Mouse (Mus musculus): Measurements from ENCODE around the gene Vpreb2. TPM values are rescaled to one million over a fixed set of nuclear protein-coding genes. Genes with fewer than 3 reads are reported as not detected.
"Not testable (repeated sequence)": the region's sequence is repeated elsewhere in the genome, so short reads cannot be mapped to it uniquely, and the experiment has no call there.

Vpreb2 gene
- polyA plus RNA-seq, 1 experiment, result 0.49 TPM

- Histone ChIP-seq H3K27me3 (ENCODE audit: control insufficient read depth, insufficient read depth, low read length) (no peaks in the 10 kb centered on the region), H3K4me3 (ENCODE audit: control insufficient read depth, insufficient read depth, low read length) (no peak overlapping the region), H3K36me3 (ENCODE audit: control insufficient read depth, insufficient read depth, low read length) (no peaks in the 10 kb centered on the region), H3K27ac (ENCODE audit: control insufficient read depth, insufficient read depth, low read length) (no peak overlapping the region), H3K4me1 (replicated peaks; ENCODE audit: control insufficient read depth, insufficient read depth, low read length) (no peaks in the 10 kb centered on the region)
- 90% methylated on average over 6 of the region's 6 CpGs for WGBS
- no peak for DNase-seq
- TF ChIP-seq CTCF (IDR thresholded peaks at IDR 0.05; ENCODE audit: borderline replicate concordance, control insufficient read depth, extremely low read depth, insufficient read depth, low read length, poor library complexity), result no peak
- TF ChIP-seq POLR2A (IDR thresholded peaks at IDR 0.05; ENCODE audit: control insufficient read depth, extremely low read depth, insufficient read depth, low read length, poor library complexity), result no peak
These were observed 30.9 kb downstream of the Vpreb2 start for GRCm38 (mm10) chr16:18011101-18011500.

- not testable (repeated sequence) for H3K4me1 ChIP-seq (replicated peaks; ENCODE audit: control insufficient read depth, insufficient read depth, low read length); DNase-seq; H3K27ac ChIP-seq (ENCODE audit: control insufficient read depth, insufficient read depth, low read length); H3K27me3 ChIP-seq (ENCODE audit: control insufficient read depth, insufficient read depth, low read length); H3K4me3 ChIP-seq (ENCODE audit: control insufficient read depth, insufficient read depth, low read length); H3K36me3 ChIP-seq (ENCODE audit: control insufficient read depth, insufficient read depth, low read length)
- 92% methylated on average over 4 of the region's 4 CpGs for WGBS
These were observed 36.3 kb downstream of the Vpreb2 start for GRCm38 (mm10) chr16:18016482-18016881.

GRCm38 (mm10) chr16:18022780-18023557 is 42.7 kb downstream of the Vpreb2 start:
- 87% methylated on average over 8 of the region's 8 CpGs for WGBS
- Histone ChIP-seq H3K4me1 (replicated peaks; ENCODE audit: control insufficient read depth, insufficient read depth, low read length) (no peaks in the 10 kb centered on the region), H3K27me3 (ENCODE audit: control insufficient read depth, insufficient read depth, low read length) (no peaks in the 10 kb centered on the region), H3K4me3 (ENCODE audit: control insufficient read depth, insufficient read depth, low read length) (no peak overlapping the region), H3K27ac (ENCODE audit: control insufficient read depth, insufficient read depth, low read length) (no peak overlapping the region), H3K36me3 (ENCODE audit: control insufficient read depth, insufficient read depth, low read length) (no peaks in the 10 kb centered on the region)
- TF ChIP-seq CTCF (IDR thresholded peaks at IDR 0.05; ENCODE audit: borderline replicate concordance, control insufficient read depth, extremely low read depth, insufficient read depth, low read length, poor library complexity), result no peak
- no peak for TF ChIP-seq POLR2A (IDR thresholded peaks at IDR 0.05; ENCODE audit: control insufficient read depth, extremely low read depth, insufficient read depth, low read length, poor library complexity)
- DNase-seq, result no peak

- H3K27ac ChIP-seq (ENCODE audit: control insufficient read depth, insufficient read depth, low read length), result no peak overlapping the region
- TF ChIP-seq CTCF (IDR thresholded peaks at IDR 0.05; ENCODE audit: borderline replicate concordance, control insufficient read depth, extremely low read depth, insufficient read depth, low read length, poor library complexity) (no peak), POLR2A (IDR thresholded peaks at IDR 0.05; ENCODE audit: control insufficient read depth, extremely low read depth, insufficient read depth, low read length, poor library complexity) (no peak)
- H3K4me3 ChIP-seq (ENCODE audit: control insufficient read depth, insufficient read depth, low read length), result no peak overlapping the region
- H3K4me1 ChIP-seq (replicated peaks; ENCODE audit: control insufficient read depth, insufficient read depth, low read length), result no peaks in the 10 kb centered on the region
- DNase-seq, result no peak
- H3K27me3 ChIP-seq (ENCODE audit: control insufficient read depth, insufficient read depth, low read length), result no peaks in the 10 kb centered on the region
- 86% methylated on average over 2 of the region's 2 CpGs for WGBS
- H3K36me3 ChIP-seq (ENCODE audit: control insufficient read depth, insufficient read depth, low read length), result no peaks in the 10 kb centered on the region
These were observed 47.1 kb downstream of the Vpreb2 start for GRCm38 (mm10) chr16:18027371-18027770.

Other genes starting within 250 kb of the Vpreb2 start
- gene Med15, start 247.5 kb upstream of the Vpreb2 start, polyA plus RNA-seq (2012; rRNA removed), result 286 and 308 TPM in 2 replicates
- gene Klhl22, start 220.8 kb upstream of the Vpreb2 start, polyA plus RNA-seq (2012; rRNA removed), result 72.7 and 75.1 TPM in 2 replicates
- 41.0 and 41.2 TPM in 2 replicates for gene Scarf2, start 183.1 kb upstream of the Vpreb2 start, polyA plus RNA-seq (2012; rRNA removed)
- gene B830017H08Rik, start 147.3 kb upstream of the Vpreb2 start, polyA plus RNA-seq (2012; rRNA removed), result not detected in 2 replicates
- gene Car15, start 142.1 kb upstream of the Vpreb2 start, polyA plus RNA-seq (2012; rRNA removed), result 22.4 and 27.4 TPM in 2 replicates
- 4.1 and 4.9 TPM in 2 replicates for gene Gm20518, start 88.8 kb upstream of the Vpreb2 start, polyA plus RNA-seq (2012; rRNA removed)
- gene Tssk1, start 86.2 kb upstream of the Vpreb2 start, polyA plus RNA-seq (2012; rRNA removed), result 0.06 and 0.12 TPM in 2 replicates
- gene Dgcr2, start 81.9 kb upstream of the Vpreb2 start, polyA plus RNA-seq (2012; rRNA removed), result 214 and 215 TPM in 2 replicates
- 0.35 TPM in 1 of 2 replicates, not detected in the other for gene Tssk2, start 81.8 kb upstream of the Vpreb2 start, polyA plus RNA-seq (2012; rRNA removed)
- gene Ess2, start 69.1 kb upstream of the Vpreb2 start, polyA plus RNA-seq (2012; rRNA removed), result 45.5 and 48.9 TPM in 2 replicates
- 0.10 and 0.13 TPM in 2 replicates for gene Gsc2, start 65.4 kb upstream of the Vpreb2 start, polyA plus RNA-seq (2012; rRNA removed)
- 126 and 151 TPM in 2 replicates for gene Slc25a1, start 52.2 kb upstream of the Vpreb2 start, polyA plus RNA-seq (2012; rRNA removed)
- gene Dgcr6, start 72.4 kb downstream of the Vpreb2 start, polyA plus RNA-seq (2012; rRNA removed), result 110 and 117 TPM in 2 replicates
- 74.1 and 84.2 TPM in 2 replicates for gene Prodh, start 109.8 kb downstream of the Vpreb2 start, polyA plus RNA-seq (2012; rRNA removed)
- gene Rtn4r, start 147.2 kb downstream of the Vpreb2 start, polyA plus RNA-seq (2012; rRNA removed), result 5.7 and 6.6 TPM in 2 replicates
- 0.08 TPM in 2 replicates for gene Ccdc188, start 237.5 kb downstream of the Vpreb2 start, polyA plus RNA-seq (2012; rRNA removed)